Mouse (Mus musculus) T-helper 2 cell (primary cell): ENCODE measurements around the gene Fxyd6.

Experiments used
- in situ Hi-C: fragments of 300-600 bp; cut with MboI, MseI; formaldehyde crosslinking; loops from one replicate; pipeline ENCODE4 v1.15.1; 2025; ENCODE audit warnings: high pct_unique_total_duplicates

Gene Fxyd6

GRCm38 (mm10) chr9:45376427-45376826 is 6.4 kb downstream of the Fxyd6 start:
- in situ Hi-C loops: no loop called here

- in situ Hi-C loops: no loop called here
Measured at GRCm38 (mm10) chr9:45376883-45377282, 6.9 kb downstream of the Fxyd6 start.

- in situ Hi-C loops: loop anchor here (10.0 kb wide), 1 partner anchor 236 kb away; no protein-coding TSS in a partner anchor
Measured at GRCm38 (mm10) chr9:45380411-45381251, 10.6 kb downstream of the Fxyd6 start.

GRCm38 (mm10) chr9:45382336-45382735 is 12.4 kb downstream of the Fxyd6 start:
- in situ Hi-C loops: loop anchor here (10.0 kb wide), 1 partner anchor 238 kb away; no protein-coding TSS in a partner anchor

- in situ Hi-C loops: loop anchor here (10.0 kb wide), 1 partner anchor 238 kb away; no protein-coding TSS in a partner anchor
Measured at GRCm38 (mm10) chr9:45382834-45383233, 12.8 kb downstream of the Fxyd6 start.

- in situ Hi-C loops: loop anchor here (10.0 kb wide), 1 partner anchor 239 kb away; no protein-coding TSS in a partner anchor
Measured at GRCm38 (mm10) chr9:45383883-45384282, 13.9 kb downstream of the Fxyd6 start.

- in situ Hi-C loops: loop anchor here (10.0 kb wide), 1 partner anchor 242 kb away; no protein-coding TSS in a partner anchor
Measured at GRCm38 (mm10) chr9:45386698-45387097, 16.7 kb downstream of the Fxyd6 start.

- in situ Hi-C loops: loop anchor here (10.0 kb wide), 1 partner anchor 244 kb away; no protein-coding TSS in a partner anchor
Measured at GRCm38 (mm10) chr9:45388385-45388994, 18.5 kb downstream of the Fxyd6 start.

- in situ Hi-C loops: loop anchor here (10.0 kb wide), 1 partner anchor 245 kb away; no protein-coding TSS in a partner anchor
Measured at GRCm38 (mm10) chr9:45389596-45389995, 19.6 kb downstream of the Fxyd6 start.

GRCm38 (mm10) chr9:45391299-45391698 is 21.3 kb downstream of the Fxyd6 start:
- in situ Hi-C loops: loop anchor here (5.0 kb wide), 2 partner anchors 74 to 169 kb away; partner anchors contain the start of gene Tmprss13

- in situ Hi-C loops: no loop called here
Measured at GRCm38 (mm10) chr9:45395218-45395617, 25.2 kb downstream of the Fxyd6 start.

- in situ Hi-C loops: no loop called here
Measured at GRCm38 (mm10) chr9:45395796-45396195, 25.8 kb downstream of the Fxyd6 start.

GRCm38 (mm10) chr9:45398336-45398735 is 28.4 kb downstream of the Fxyd6 start:
- in situ Hi-C loops: no loop called here

GRCm38 (mm10) chr9:45399434-45399833 is 29.4 kb downstream of the Fxyd6 start, which contains the start of gene Fxyd2:
Gene Fxyd2 (plus strand): TSS chr9:45399669.
- in situ Hi-C loops: no loop called here

GRCm38 (mm10) chr9:45401851-45402250 is 31.9 kb downstream of the Fxyd6 start:
- in situ Hi-C loops: loop anchor here (10.0 kb wide), 1 partner anchor 377 kb away; no protein-coding TSS in a partner anchor

GRCm38 (mm10) chr9:45402957-45403356 is 33.0 kb downstream of the Fxyd6 start:
- in situ Hi-C loops: loop anchor here (10.0 kb wide), 1 partner anchor 378 kb away; no protein-coding TSS in a partner anchor

- in situ Hi-C loops: loop anchor here (10.0 kb wide), 1 partner anchor 381 kb away; no protein-coding TSS in a partner anchor
Measured at GRCm38 (mm10) chr9:45405694-45406093, 35.7 kb downstream of the Fxyd6 start.

GRCm38 (mm10) chr9:45406808-45407207 is 36.8 kb downstream of the Fxyd6 start:
- in situ Hi-C loops: loop anchor here (10.0 kb wide), 1 partner anchor 382 kb away; no protein-coding TSS in a partner anchor

- in situ Hi-C loops: loop anchor here (10.0 kb wide), 1 partner anchor 383 kb away; no protein-coding TSS in a partner anchor
Measured at GRCm38 (mm10) chr9:45407706-45408675, 38.0 kb downstream of the Fxyd6 start.

GRCm38 (mm10) chr9:45410193-45410592 is 40.2 kb downstream of the Fxyd6 start:
- in situ Hi-C loops: loop anchor here (10.0 kb wide), 1 partner anchor 105 kb away; no protein-coding TSS in a partner anchor
